18 mouse cellular contexts compared by ENCODE assay signal in genomic region chr11:95597741-95598140, GRCm38 (mm10). TPM values are rescaled to one million over a fixed set of nuclear protein-coding genes. Genes with fewer than 3 reads are reported as not detected.
DNase-seq lines count a peak whose midpoint lies in the region; ATAC-seq lines count a peak whose summit lies in the region.
"Had no signal": no experiment of that assay in that cellular context is flagged by ENCODE, and none has a peak within 500 bp of the region (broad histone marks: within the 10 kb centered on the region; RNA-seq: fewer than 3 reads in every experiment).

No protein-coding gene starts in this region.

- H3K4me1 ChIP-seq in hindbrain, embryonic 12.5 days, result peaks cover 40% of the 10 kb centered on the region
- peaks cover 12% of the 10 kb centered on the region for H3K4me1 ChIP-seq in hindbrain, embryonic 11.5 days (replicated peaks; ENCODE audit: control insufficient read depth, insufficient read depth, low read length)
- peaks cover 37% of the 10 kb centered on the region for H3K4me1 ChIP-seq in forebrain, embryonic 12.5 days
- peaks cover 37% of the 10 kb centered on the region for H3K4me1 ChIP-seq in hindbrain, embryonic 15.5 days (replicated peaks)
- H3K4me1 ChIP-seq in neural tube, embryonic 14.5 days (ENCODE audit: control insufficient read depth, insufficient read depth, low read length), result peaks cover 28% of the 10 kb centered on the region
- peaks cover 28% of the 10 kb centered on the region for H3K4me1 ChIP-seq in heart, embryonic 11.5 days (ENCODE audit: control insufficient read depth, insufficient read depth, low read length)

- no peak for DNase-seq in hindbrain, embryonic 11.5 days (ENCODE audit: low spot score)
- no peak for DNase-seq in layer of hippocampus, adult 11-12 months (ENCODE audit: low spot score)
- DNase-seq: adrenal gland, postnatal 10 days; cerebellum, adult 18-20 months; kidney, adult 9 months; midbrain, embryonic 14.5 days; right cerebral cortex, postnatal 4 days; thymus, postnatal 14 days had no signal

- H3K4me3 ChIP-seq in hindbrain, embryonic 12.5 days, result no peak overlapping the region
- H3K4me3 ChIP-seq in hindbrain, embryonic 11.5 days (ENCODE audit: low read depth, low read length), result no peak overlapping the region
- H3K4me3 ChIP-seq in forebrain, embryonic 12.5 days (replicated peaks), result no peak overlapping the region
- H3K4me3 ChIP-seq in hindbrain, embryonic 15.5 days, result no peak overlapping the region
- no peak overlapping the region for H3K4me3 ChIP-seq in neural tube, embryonic 14.5 days (ENCODE audit: low read depth, low read length)
- H3K4me3 ChIP-seq in heart, embryonic 11.5 days (ENCODE audit: low read depth, low read length), result no peak overlapping the region
- H3K4me3 ChIP-seq: embryonic facial prominence, embryonic 13.5 days; heart, embryonic 15.5 days; left cerebral cortex, adult 2 months; liver, embryonic 15.5 days had no signal

- no peak overlapping the region for H3K9ac ChIP-seq in hindbrain, embryonic 12.5 days
- H3K9ac ChIP-seq in hindbrain, embryonic 11.5 days (ENCODE audit: low read depth, low read length), result no peak overlapping the region
- H3K9ac ChIP-seq in forebrain, embryonic 12.5 days, result no peak overlapping the region
- no peak overlapping the region for H3K9ac ChIP-seq in hindbrain, embryonic 15.5 days
- H3K9ac ChIP-seq in neural tube, embryonic 14.5 days (replicated peaks; ENCODE audit: low read depth, low read length), result no peak overlapping the region
- no peak overlapping the region for H3K9ac ChIP-seq in heart, embryonic 11.5 days (ENCODE audit: low read depth, low read length)
- H3K9ac ChIP-seq: embryonic facial prominence, embryonic 13.5 days; heart, embryonic 15.5 days; liver, embryonic 15.5 days had no signal

- 0 out of 2 replicates have a peak, but pooled peaks cover 3% of the 10 kb centered on the region for H3K9me3 ChIP-seq in hindbrain, embryonic 12.5 days (replicated peaks)
- H3K9me3 ChIP-seq in hindbrain, embryonic 11.5 days (ENCODE audit: control insufficient read depth, low read length), result no peaks in the 10 kb centered on the region
- H3K9me3 ChIP-seq in forebrain, embryonic 12.5 days, result no peaks in the 10 kb centered on the region
- H3K9me3 ChIP-seq in hindbrain, embryonic 15.5 days, result no peaks in the 10 kb centered on the region
- 0 out of 2 replicates have a peak, but pooled peaks cover 4% of the 10 kb centered on the region for H3K9me3 ChIP-seq in neural tube, embryonic 14.5 days (ENCODE audit: control insufficient read depth, low read length)
- no peaks in the 10 kb centered on the region for H3K9me3 ChIP-seq in heart, embryonic 11.5 days (replicated peaks; ENCODE audit: control insufficient read depth, low read length)
- H3K9me3 ChIP-seq: heart, embryonic 15.5 days; liver, embryonic 15.5 days had no signal

- H3K4me2 ChIP-seq in hindbrain, embryonic 12.5 days (replicated peaks), result peak overlapping the region; percentile 21; the same call in 1 of the 2 replicates
- H3K4me2 ChIP-seq in hindbrain, embryonic 11.5 days (replicated peaks; ENCODE audit: low read depth, low read length), result no peak overlapping the region
- peak overlapping the region; percentile 27 for H3K4me2 ChIP-seq in forebrain, embryonic 12.5 days
- peak overlapping the region; percentile 19; the same call in 1 of the 2 replicates for H3K4me2 ChIP-seq in hindbrain, embryonic 15.5 days
- peak overlapping the region; percentile 15; the same call in 1 of the 2 replicates for H3K4me2 ChIP-seq in neural tube, embryonic 14.5 days (ENCODE audit: low read depth, low read length)
- no peak overlapping the region for H3K4me2 ChIP-seq in heart, embryonic 11.5 days
- H3K4me2 ChIP-seq: embryonic facial prominence, embryonic 13.5 days; heart, embryonic 15.5 days; liver, embryonic 15.5 days had no signal

- ATAC-seq in hindbrain, embryonic 12.5 days (ENCODE audit: low FRiP score), result no peak
- no peak for ATAC-seq in hindbrain, embryonic 11.5 days (ENCODE audit: low FRiP score)
- ATAC-seq in forebrain, embryonic 12.5 days (ENCODE audit: low FRiP score), result no peak
- no peak for ATAC-seq in hindbrain, embryonic 15.5 days (ENCODE audit: low FRiP score, low read depth)
- ATAC-seq in neural tube, embryonic 14.5 days (ENCODE audit: low read depth), result no peak
- ATAC-seq in heart, embryonic 11.5 days (replicated peaks; ENCODE audit: insufficient number of reproducible peaks, low FRiP score, low TSS enrichment), result no peak
- ATAC-seq: lung, postnatal 0 days had no signal

- H3K27me3 ChIP-seq in hindbrain, embryonic 12.5 days, result peaks cover 65% of the 10 kb centered on the region
- peaks cover 8% of the 10 kb centered on the region for H3K27me3 ChIP-seq in hindbrain, embryonic 11.5 days (ENCODE audit: control insufficient read depth, insufficient read depth, low read length)
- H3K27me3 ChIP-seq in forebrain, embryonic 12.5 days, result peaks cover 77% of the 10 kb centered on the region
- no peaks in the 10 kb centered on the region for H3K27me3 ChIP-seq in hindbrain, embryonic 15.5 days
- H3K27me3 ChIP-seq in neural tube, embryonic 14.5 days (ENCODE audit: control insufficient read depth, insufficient read depth, low read length), result no peaks in the 10 kb centered on the region
- peaks cover 51% of the 10 kb centered on the region for H3K27me3 ChIP-seq in heart, embryonic 11.5 days (ENCODE audit: control insufficient read depth, insufficient read depth, low read length)

- no peak overlapping the region for H3K27ac ChIP-seq in hindbrain, embryonic 12.5 days
- H3K27ac ChIP-seq in hindbrain, embryonic 11.5 days (ENCODE audit: low read depth, low read length), result no peak overlapping the region
- H3K27ac ChIP-seq in forebrain, embryonic 12.5 days, result no peak overlapping the region
- H3K27ac ChIP-seq in hindbrain, embryonic 15.5 days (replicated peaks), result no peak overlapping the region
- no peak overlapping the region for H3K27ac ChIP-seq in neural tube, embryonic 14.5 days (ENCODE audit: low read depth, low read length)
- no peak overlapping the region for H3K27ac ChIP-seq in heart, embryonic 11.5 days (ENCODE audit: low read depth, low read length)
- H3K27ac ChIP-seq: embryonic facial prominence, embryonic 13.5 days; heart, embryonic 15.5 days; left cerebral cortex, adult 2 months; liver, embryonic 15.5 days had no signal

- H3K36me3 ChIP-seq in hindbrain, embryonic 12.5 days, result no peaks in the 10 kb centered on the region
- H3K36me3 ChIP-seq in hindbrain, embryonic 11.5 days (ENCODE audit: control insufficient read depth, insufficient read depth, low read length), result no peaks in the 10 kb centered on the region
- H3K36me3 ChIP-seq in forebrain, embryonic 12.5 days (replicated peaks), result no peaks in the 10 kb centered on the region
- H3K36me3 ChIP-seq in hindbrain, embryonic 15.5 days, result no peaks in the 10 kb centered on the region
- no peaks in the 10 kb centered on the region for H3K36me3 ChIP-seq in neural tube, embryonic 14.5 days (ENCODE audit: control insufficient read depth, insufficient read depth, low read length)
- no peaks in the 10 kb centered on the region for H3K36me3 ChIP-seq in heart, embryonic 11.5 days (ENCODE audit: control insufficient read depth, insufficient read depth, low read length)
- H3K36me3 ChIP-seq: embryonic facial prominence, embryonic 13.5 days; heart, embryonic 15.5 days; liver, embryonic 15.5 days had no signal

- 27% methylated on average over 13 of the region's 13 CpGs for WGBS in hindbrain, embryonic 12.5 days
- WGBS in hindbrain, embryonic 11.5 days, result 31% methylated on average over 13 of the region's 13 CpGs
- 23% methylated on average over 13 of the region's 13 CpGs for WGBS in forebrain, embryonic 12.5 days
- WGBS in hindbrain, embryonic 15.5 days, result 21% methylated on average over 13 of the region's 13 CpGs
- 13% methylated on average over 13 of the region's 13 CpGs for WGBS in neural tube, embryonic 14.5 days
- 28% methylated on average over 13 of the region's 13 CpGs for WGBS in heart, embryonic 11.5 days (ENCODE audit: insufficient replicate concordance)

RNA-seq across cellular contexts. Expression of gene Ngfr, which starts 10.2 kb away (rescaled TPM):
- polyA plus RNA-seq in hindbrain, embryonic 12.5 days (2016; fragmentation: Nextera tagmentation; extraction: Ambion mirVana), result 38.6 and 41.3 TPM in 2 replicates
- 27.7 and 29.6 TPM in 2 replicates for polyA plus RNA-seq in hindbrain, embryonic 11.5 days (2014; fragmentation: Nextera tagmentation; extraction: Ambion mirVana)
- 10.5 and 10.9 TPM in 2 replicates for polyA plus RNA-seq in forebrain, embryonic 12.5 days (2016; fragmentation: Nextera tagmentation; extraction: Ambion mirVana)
- 42.8 and 44.9 TPM in 2 replicates for polyA plus RNA-seq in hindbrain, embryonic 15.5 days (2015; fragmentation: Nextera tagmentation; extraction: Ambion mirVana)
- 40.8 and 73.9 TPM in 2 replicates for polyA plus RNA-seq in neural tube, embryonic 14.5 days (2014; fragmentation: Nextera tagmentation; extraction: Ambion mirVana)
- 3.6 TPM in 2 replicates for polyA plus RNA-seq in heart, embryonic 11.5 days (2014; fragmentation: Nextera tagmentation; extraction: Ambion mirVana)

Comparison
In these comparisons a context has a peak if more than half of its experiments do, and no peak if none do; other contexts are left out.
1. H3K4me2 ChIP-seq: peak in hindbrain, embryonic 12.5 days (single experiment), forebrain, embryonic 12.5 days (single experiment), hindbrain, embryonic 15.5 days (single experiment) and neural tube, embryonic 14.5 days (single experiment); none in hindbrain, embryonic 11.5 days (single experiment) and heart, embryonic 11.5 days (single experiment).